24 mouse cellular contexts compared by ENCODE assay signal in the genomic region with DNA sequence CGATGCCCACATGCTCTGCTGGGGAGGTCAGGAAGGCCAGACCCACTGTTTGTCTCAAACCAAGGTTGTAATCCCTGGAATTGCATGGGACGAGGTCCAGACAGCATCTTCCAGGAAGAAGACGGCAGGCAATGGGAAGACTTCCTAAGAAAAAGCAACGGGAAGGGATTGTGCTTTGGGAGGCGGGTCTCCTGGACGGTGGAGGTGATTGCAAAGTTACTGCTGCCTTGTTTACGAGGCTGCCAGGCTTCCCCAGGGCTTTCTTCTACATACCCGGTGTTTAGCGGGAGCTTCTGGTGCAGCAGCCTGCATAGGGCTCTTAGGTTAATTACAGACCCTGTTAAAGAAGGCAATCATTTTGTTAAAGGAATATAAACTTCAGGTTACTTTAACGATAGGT. TPM values are rescaled to one million over a fixed set of nuclear protein-coding genes. Genes with fewer than 3 reads are reported as not detected.
DNase-seq lines count a peak whose midpoint lies in the region; ATAC-seq and TF ChIP-seq lines count a peak whose summit lies in the region.
"Had no signal": no experiment of that assay in that cellular context is flagged by ENCODE, and none has a peak within 500 bp of the region (broad histone marks: within the 10 kb centered on the region; RNA-seq: fewer than 3 reads in every experiment).

No protein-coding gene starts in this region.

- intact Hi-C loops in heart, adult 2 months (cut with DNase I) = no loop called here
- intact Hi-C loops in heart, postnatal 10 days (cut with DNase I) = loop anchor here (2.0 kb wide), 1 partner anchor 13 kb away; no protein-coding TSS in a partner anchor
- intact Hi-C loops in left cerebral cortex, adult 2 months (cut with DNase I) = no loop called here

- peak in 1 of 2 experiments; percentile 24 for DNase-seq in heart, adult 2 months
- DNase-seq in heart, postnatal 10 days = no peak
- no peak for DNase-seq in left cerebral cortex, adult 2 months (ENCODE audit: extremely low spot score in 1 of 2, low spot score in 2 of 2)
- DNase-seq in left cerebral cortex, adult 11 months (ENCODE audit: low spot score) = no peak
- no peak for DNase-seq in midbrain, embryonic 14.5 days
- no peak for DNase-seq in cerebellum, adult 9-11 months
- DNase-seq: adrenal gland, adult 8-10 months; cerebellum, adult 8-10 months; cerebellum, postnatal 36 days; layer of hippocampus, postnatal 36 days; liver, embryonic 13.5 days; lung, adult 18-20 months; thymus, postnatal 4 days had no signal

- peaks cover 3% of the 10 kb centered on the region; the same call in 1 of the 2 replicates for H3K79me2 ChIP-seq in heart, adult 2 months (replicated peaks; ENCODE audit: control insufficient read depth, insufficient read depth, low read length)

- TF ChIP-seq CTCF in heart, adult 2 months (IDR thresholded peaks at IDR 0.05) = no peak
- no peak for TF ChIP-seq CTCF in left cerebral cortex, adult 2 months (IDR thresholded peaks at IDR 0.05)

- H3K4me3 ChIP-seq in heart, adult 2 months = no peak overlapping the region
- H3K4me3 ChIP-seq in left cerebral cortex, adult 2 months = no peak overlapping the region
- no peak overlapping the region for H3K4me3 ChIP-seq in midbrain, embryonic 12.5 days
- H3K4me3 ChIP-seq in midbrain, embryonic 14.5 days (replicated peaks; ENCODE audit: low read depth, low read length) = no peak overlapping the region
- H3K4me3 ChIP-seq: embryonic facial prominence, embryonic 12.5 days; forebrain, embryonic 15.5 days; hindbrain, embryonic 12.5 days; liver, embryonic 13.5 days; myocyte; neural tube, embryonic 12.5 days had no signal

- no peak overlapping the region for H3K4me2 ChIP-seq in midbrain, embryonic 12.5 days (replicated peaks)
- no peak overlapping the region for H3K4me2 ChIP-seq in midbrain, embryonic 14.5 days (ENCODE audit: low read length)
- H3K4me2 ChIP-seq: embryonic facial prominence, embryonic 12.5 days; forebrain, embryonic 15.5 days; hindbrain, embryonic 12.5 days; liver, embryonic 13.5 days; neural tube, embryonic 12.5 days had no signal

- no peaks in the 10 kb centered on the region for H3K27me3 ChIP-seq in heart, adult 2 months (ENCODE audit: control insufficient read depth, insufficient read depth, low read length)
- H3K27me3 ChIP-seq in midbrain, embryonic 12.5 days = no peaks in the 10 kb centered on the region
- H3K27me3 ChIP-seq in midbrain, embryonic 14.5 days (ENCODE audit: control insufficient read depth, insufficient read depth, low read length) = no peaks in the 10 kb centered on the region
- H3K27me3 ChIP-seq: embryonic facial prominence, embryonic 12.5 days; forebrain, embryonic 15.5 days; hindbrain, embryonic 12.5 days; liver, embryonic 13.5 days; neural tube, embryonic 12.5 days had no signal

- peaks cover 58% of the 10 kb centered on the region for H3K4me1 ChIP-seq in heart, adult 2 months (ENCODE audit: control insufficient read depth, insufficient read depth, low read length)
- peaks cover 48% of the 10 kb centered on the region for H3K4me1 ChIP-seq in midbrain, embryonic 12.5 days
- H3K4me1 ChIP-seq in midbrain, embryonic 14.5 days (ENCODE audit: control insufficient read depth, insufficient read depth, low read length) = peaks cover 18% of the 10 kb centered on the region

- ATAC-seq in midbrain, embryonic 12.5 days (ENCODE audit: low FRiP score, low read depth) = no peak
- ATAC-seq in midbrain, embryonic 14.5 days (ENCODE audit: low FRiP score, low TSS enrichment) = no peak
- ATAC-seq: forebrain, embryonic 15.5 days; intestine, embryonic 16.5 days had no signal

- WGBS in heart, adult 2 months = 48% methylated on average over 10 of the region's 10 CpGs
- 73% methylated on average over 10 of the region's 10 CpGs for WGBS in midbrain, embryonic 12.5 days
- 76% methylated on average over 10 of the region's 10 CpGs for WGBS in midbrain, embryonic 14.5 days

- no peak overlapping the region for H3K9ac ChIP-seq in heart, adult 2 months (ENCODE audit: low read depth, low read length)
- H3K9ac ChIP-seq in midbrain, embryonic 12.5 days (replicated peaks) = no peak overlapping the region
- H3K9ac ChIP-seq in midbrain, embryonic 14.5 days (replicated peaks; ENCODE audit: low read length) = no peak overlapping the region
- H3K9ac ChIP-seq: embryonic facial prominence, embryonic 12.5 days; hindbrain, embryonic 12.5 days; liver, embryonic 13.5 days; neural tube, embryonic 12.5 days had no signal

- no peaks in the 10 kb centered on the region for H3K9me3 ChIP-seq in midbrain, embryonic 12.5 days
- no peaks in the 10 kb centered on the region for H3K9me3 ChIP-seq in midbrain, embryonic 14.5 days (ENCODE audit: control insufficient read depth, low read length)
- H3K9me3 ChIP-seq: embryonic facial prominence, embryonic 12.5 days; forebrain, embryonic 15.5 days; G1E; hindbrain, embryonic 12.5 days; liver, embryonic 13.5 days; neural tube, embryonic 12.5 days had no signal

- TF ChIP-seq EP300 in heart, adult 2 months (IDR thresholded peaks at IDR 0.05; ENCODE audit: insufficient read depth, low read depth, low read length) = no peak

- peak overlapping the region; percentile 87 for H3K27ac ChIP-seq in heart, adult 2 months
- peak overlapping the region; percentile 47; the same call in 1 of the 2 replicates for H3K27ac ChIP-seq in left cerebral cortex, adult 2 months
- 0 out of 2 replicates have a peak overlapping the region, but pooled peaks have one; percentile 20 for H3K27ac ChIP-seq in midbrain, embryonic 12.5 days (replicated peaks)
- H3K27ac ChIP-seq in midbrain, embryonic 14.5 days (replicated peaks; ENCODE audit: low read depth, low read length) = no peak overlapping the region
- H3K27ac ChIP-seq: embryonic facial prominence, embryonic 12.5 days; forebrain, embryonic 15.5 days; hindbrain, embryonic 12.5 days; macrophage; neural tube, embryonic 12.5 days had no signal

- peaks cover 20% of the 10 kb centered on the region for H3K36me3 ChIP-seq in heart, adult 2 months (ENCODE audit: control insufficient read depth, insufficient read depth, low read length)
- no peaks in the 10 kb centered on the region for H3K36me3 ChIP-seq in midbrain, embryonic 12.5 days
- H3K36me3 ChIP-seq in midbrain, embryonic 14.5 days (ENCODE audit: control insufficient read depth, insufficient read depth, low read length) = no peaks in the 10 kb centered on the region
- H3K36me3 ChIP-seq: forebrain, embryonic 15.5 days had no signal

- TF ChIP-seq POLR2A in heart, adult 2 months (IDR thresholded peaks at IDR 0.05; ENCODE audit: insufficient read depth, low read depth, low read length) = no peak

RNA-seq across cellular contexts. Expression of a gene that starts 52.2 kb away (rescaled TPM):
- not detected for total RNA-seq in heart, adult 2 months (2021)
- polyA plus RNA-seq in heart, adult 2 months (2012; rRNA removed) = 1.4 and 1.8 TPM in 2 replicates
- total RNA-seq in heart, postnatal 10 days (2021) = under 1 TPM; 0.12 to 0.25 TPM
- under 1 TPM; 0.61 to 0.88 TPM for total RNA-seq in left cerebral cortex, adult 2 months (2021)
- 1.4 and 1.9 TPM in 2 replicates for polyA plus RNA-seq in midbrain, embryonic 12.5 days (2016; fragmentation: Nextera tagmentation; extraction: Ambion mirVana)
- polyA plus RNA-seq in midbrain, embryonic 14.5 days (2014; fragmentation: Nextera tagmentation; extraction: Ambion mirVana) = 0.88 and 1.1 TPM in 2 replicates
- total RNA-seq: G1E; gastrocnemius, adult 8-10 months; heart, postnatal 25 days had no signal
- polyA plus RNA-seq: G1E, macrophage, myocyte had no signal
